11 mouse cellular contexts compared by ENCODE assay signal in the genomic region with DNA sequence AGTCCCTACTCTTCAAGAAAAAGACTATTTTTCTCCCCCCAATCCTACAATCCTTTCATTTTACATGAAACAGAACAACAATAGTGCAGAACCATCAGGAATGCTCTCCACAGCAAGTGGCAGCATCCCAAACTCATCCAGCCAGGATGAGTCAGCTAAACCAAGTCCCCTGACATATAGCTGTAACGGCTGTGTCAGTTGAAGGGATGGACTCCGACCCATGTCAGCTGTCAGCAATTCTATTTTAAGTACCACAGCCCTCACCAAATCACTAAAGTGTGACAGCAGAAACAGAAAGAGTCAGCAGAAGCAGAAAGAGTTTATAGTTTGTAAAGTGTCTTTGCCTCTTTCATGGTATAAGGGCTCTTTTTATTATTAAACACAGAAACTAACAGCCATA.
DNase-seq lines count a peak whose midpoint lies in the region; ATAC-seq lines count a peak whose summit lies in the region.
"Had no signal": no experiment of that assay in that cellular context is flagged by ENCODE, and none has a peak within 500 bp of the region (broad histone marks: within the 10 kb centered on the region; RNA-seq: fewer than 3 reads in every experiment).

No protein-coding gene starts in this region.

- H3K4me3 ChIP-seq in heart, embryonic 16.5 days (ENCODE audit: low read length), result no peak overlapping the region
- no peak overlapping the region for H3K4me3 ChIP-seq in forebrain, embryonic 15.5 days
- H3K4me3 ChIP-seq: forebrain, embryonic 13.5 days; megakaryocyte, embryonic 14.5 days had no signal

- WGBS in heart, embryonic 16.5 days, result 27% methylated on average over 2 of the region's 2 CpGs
- 80% methylated on average over 2 of the region's 2 CpGs for WGBS in forebrain, embryonic 15.5 days

- H3K27me3 ChIP-seq in heart, embryonic 16.5 days (ENCODE audit: control insufficient read depth, insufficient read depth, low read length), result no peaks in the 10 kb centered on the region
- H3K27me3 ChIP-seq in forebrain, embryonic 15.5 days, result no peaks in the 10 kb centered on the region
- H3K27me3 ChIP-seq: forebrain, embryonic 13.5 days had no signal

- H3K36me3 ChIP-seq in heart, embryonic 16.5 days (ENCODE audit: control insufficient read depth, insufficient read depth), result no peaks in the 10 kb centered on the region
- no peaks in the 10 kb centered on the region for H3K36me3 ChIP-seq in forebrain, embryonic 15.5 days

- H3K9me3 ChIP-seq in heart, embryonic 16.5 days (replicated peaks; ENCODE audit: control insufficient read depth, low read length), result no peaks in the 10 kb centered on the region
- H3K9me3 ChIP-seq in forebrain, embryonic 15.5 days, result no peaks in the 10 kb centered on the region
- H3K9me3 ChIP-seq: forebrain, embryonic 13.5 days; megakaryocyte, embryonic 14.5 days had no signal

- H3K4me1 ChIP-seq in heart, embryonic 16.5 days (ENCODE audit: control insufficient read depth, insufficient read depth, low read length), result peaks cover 14% of the 10 kb centered on the region
- no peaks in the 10 kb centered on the region for H3K4me1 ChIP-seq in forebrain, embryonic 15.5 days
- H3K4me1 ChIP-seq: forebrain, embryonic 13.5 days had no signal

- H3K27ac ChIP-seq in heart, embryonic 16.5 days (ENCODE audit: low read length), result peak overlapping the region; percentile 66
- no peak overlapping the region for H3K27ac ChIP-seq in forebrain, embryonic 15.5 days (replicated peaks)
- H3K27ac ChIP-seq: forebrain, embryonic 13.5 days had no signal

- H3K9ac ChIP-seq in heart, embryonic 16.5 days (ENCODE audit: low read length), result no peak overlapping the region
- no peak overlapping the region for H3K9ac ChIP-seq in forebrain, embryonic 15.5 days (replicated peaks)
- H3K9ac ChIP-seq: forebrain, embryonic 13.5 days had no signal

- peak overlapping the region; percentile 21; the same call in 1 of the 2 replicates for H3K4me2 ChIP-seq in heart, embryonic 16.5 days (ENCODE audit: low read depth, low read length)
- H3K4me2 ChIP-seq in forebrain, embryonic 15.5 days (replicated peaks), result no peak overlapping the region
- H3K4me2 ChIP-seq: forebrain, embryonic 13.5 days had no signal

- ATAC-seq in heart, embryonic 16.5 days (replicated peaks; ENCODE audit: extremely low read depth, insufficient read depth, low FRiP score), result peak; percentile 72; the same call in 1 of the 2 replicates
- ATAC-seq in forebrain, embryonic 15.5 days (replicated peaks), result no peak
- ATAC-seq: forebrain, embryonic 13.5 days had no signal

- DNase-seq in cerebellum, adult 18-20 months, result peak; percentile 62 to 73
- no peak for DNase-seq in cerebellum, adult 11 months
- peak; percentile 48 for DNase-seq in right cerebral cortex, adult 18-20 months
- no peak for DNase-seq in right cerebral cortex, postnatal 25 days
- no peak for DNase-seq in retina, embryonic 14.5 days (ENCODE audit: low spot score)
- DNase-seq in right cerebral cortex, postnatal 14 days, result no peak
- DNase-seq: thymus, postnatal 36 days had no signal

Comparison
In these comparisons a context has a peak if more than half of its experiments do, and no peak if none do; other contexts are left out.
1. DNase-seq: peak in cerebellum, adult 18-20 months (2 of 2) and right cerebral cortex, adult 18-20 months (single experiment); none in cerebellum, adult 11 months (single experiment), right cerebral cortex, postnatal 25 days (single experiment), retina, embryonic 14.5 days (single experiment) and right cerebral cortex, postnatal 14 days (single experiment).